Mouse (Mus musculus): ENCODE measurements around the gene Rnf5.
A peak's percentile ranks its signal among the peaks of the same experiment; 100 is the strongest.

Gene Rnf5

GRCm38 (mm10) chr17:34583819-34584218, 19.7 kb downstream of the Rnf5 start:
- DNase-seq: no peak

- no peak for DNase-seq
Observed at GRCm38 (mm10) chr17:34583397-34583796, 20.1 kb downstream of the Rnf5 start.

DNA sequence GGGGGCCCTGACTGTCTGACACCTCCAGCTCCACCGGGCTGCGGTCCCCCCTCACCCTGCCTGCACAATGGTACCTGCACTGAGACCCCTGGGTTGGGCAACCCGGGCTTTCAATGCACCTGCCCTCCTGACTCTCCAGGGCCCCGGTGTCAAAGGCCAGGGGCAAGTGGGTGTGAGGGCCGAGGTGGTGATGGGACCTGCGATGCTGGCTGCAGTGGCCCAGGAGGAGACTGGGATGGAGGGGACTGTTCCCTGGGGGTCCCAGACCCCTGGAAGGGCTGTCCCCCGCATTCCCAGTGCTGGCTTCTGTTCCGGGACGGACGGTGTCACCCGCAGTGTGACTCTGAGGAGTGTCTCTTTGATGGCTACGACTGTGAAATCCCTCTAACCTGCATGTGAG, 21.0 kb downstream of the Rnf5 start:
- DNase-seq: no peak

GRCm38 (mm10) chr17:34578070-34578469, 25.4 kb downstream of the Rnf5 start:
- DNase-seq: no peak

DNA sequence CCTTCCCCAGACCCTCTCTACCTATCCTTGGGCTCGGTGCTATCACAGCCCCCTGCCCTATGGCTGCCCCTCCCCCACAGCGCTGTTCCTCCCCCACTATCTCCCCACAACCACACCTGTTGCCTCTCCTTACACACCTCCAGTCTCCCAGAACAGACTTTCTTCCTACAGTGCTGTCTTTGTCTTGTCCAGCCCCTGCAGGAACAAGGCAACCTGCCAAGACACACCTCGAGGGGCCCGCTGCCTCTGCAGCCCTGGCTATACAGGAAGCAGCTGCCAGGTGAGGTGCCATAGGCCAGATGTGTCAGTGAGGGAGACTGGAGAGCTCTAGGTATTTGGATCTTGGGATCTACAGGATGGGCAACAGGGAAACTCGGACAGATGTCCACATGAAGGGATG, 26.9 kb downstream of the Rnf5 start:
- DNase-seq: no peak

- DNase-seq: no peak
Observed at GRCm38 (mm10) chr17:34572361-34572760, 31.1 kb downstream of the Rnf5 start.

DNA sequence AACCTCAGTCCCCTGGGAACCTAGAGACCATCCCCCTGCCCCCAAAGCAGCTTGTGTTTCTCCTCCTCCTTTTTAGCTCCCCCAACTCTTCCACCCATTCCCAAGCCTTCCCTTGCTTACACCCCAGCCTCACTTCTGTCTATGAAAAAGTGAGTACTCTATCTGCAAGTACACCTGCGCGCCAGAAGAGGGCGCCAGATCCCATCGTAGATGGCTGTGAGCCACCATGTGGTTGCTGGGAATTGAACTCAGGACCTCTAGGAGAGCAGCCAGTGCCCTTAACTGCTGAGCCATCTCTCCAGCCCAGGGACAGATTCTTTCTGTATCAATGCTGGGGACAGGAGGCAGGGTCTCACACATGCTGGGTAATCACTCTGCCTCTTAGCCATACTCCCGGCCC, 31.6 kb downstream of the Rnf5 start:
- DNase-seq: no peak

- DNase-seq: no peak
Observed at GRCm38 (mm10) chr17:34569919-34570318, 33.6 kb downstream of the Rnf5 start.

DNA sequence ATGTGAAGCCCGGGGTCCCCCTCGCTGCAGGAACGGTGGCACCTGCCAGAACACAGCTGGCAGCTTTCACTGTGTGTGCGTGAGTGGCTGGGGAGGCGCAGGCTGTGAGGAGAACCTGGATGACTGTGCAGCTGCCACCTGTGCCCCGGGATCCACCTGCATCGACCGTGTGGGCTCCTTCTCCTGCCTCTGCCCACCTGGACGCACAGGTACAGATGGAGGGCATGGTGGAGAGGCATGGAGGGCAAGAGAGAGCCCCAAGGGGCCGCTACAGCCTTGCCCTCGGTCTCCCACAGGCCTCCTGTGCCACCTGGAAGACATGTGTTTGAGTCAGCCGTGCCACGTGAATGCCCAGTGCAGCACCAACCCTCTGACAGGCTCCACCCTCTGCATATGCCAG, 35.1 kb downstream of the Rnf5 start:
- DNase-seq: no peak

- no peak for DNase-seq
Observed at GRCm38 (mm10) chr17:34567311-34567710, 36.2 kb downstream of the Rnf5 start.

- DNase-seq: peak; percentile 40 to 58
Observed at GRCm38 (mm10) chr17:34564796-34565195, 38.7 kb downstream of the Rnf5 start.

DNA sequence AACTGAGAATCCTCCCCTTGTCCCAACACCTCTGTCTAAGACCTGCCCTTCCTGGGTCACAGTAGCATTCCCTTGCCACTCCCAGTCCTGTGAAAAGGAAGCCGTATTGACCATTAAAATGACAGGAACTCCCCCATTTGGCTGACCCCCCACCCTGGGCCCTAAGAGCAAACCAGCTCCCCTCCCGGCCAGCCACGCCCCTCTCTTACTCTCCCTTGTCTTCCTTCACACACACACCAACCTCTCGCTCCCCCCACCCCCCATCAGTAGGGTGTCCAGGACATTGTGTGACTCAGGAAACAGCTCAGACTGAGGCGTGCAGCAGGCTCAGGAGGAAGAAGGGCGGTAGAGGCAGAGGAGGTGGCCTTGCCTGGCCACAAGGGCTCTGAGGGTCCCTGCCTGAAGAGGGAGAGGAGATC, 39.5 kb downstream of the Rnf5 start, which contains the start of gene Notch4:
Notch4 (plus strand) TSS at position 266 of the 419 bp plus-strand sequence.
- peak; percentile 53 to 54 for DNase-seq

DNA sequence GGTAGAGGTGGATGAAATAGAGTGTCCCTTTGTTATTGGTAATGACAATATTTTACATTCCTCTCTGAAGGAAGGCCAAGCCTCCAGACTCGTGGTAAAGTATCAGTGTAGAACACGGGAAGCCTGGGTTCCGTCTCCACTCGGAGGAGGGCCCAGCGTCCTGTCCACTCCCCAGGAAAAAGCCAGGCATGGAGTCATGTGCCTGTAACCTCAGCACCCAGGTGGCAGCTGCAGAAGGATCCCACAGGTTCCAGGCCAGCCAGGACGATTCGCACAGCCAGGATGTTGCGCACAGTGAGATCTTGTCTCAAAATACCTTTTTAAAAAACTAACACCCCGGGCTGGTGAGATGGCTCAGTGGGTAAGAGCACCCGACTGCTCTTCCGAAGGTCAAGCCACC, 40.1 kb downstream of the Rnf5 start:
- no peak for DNase-seq

- no peak for DNase-seq
Observed at GRCm38 (mm10) chr17:34562595-34562994, 40.9 kb downstream of the Rnf5 start.

DNA sequence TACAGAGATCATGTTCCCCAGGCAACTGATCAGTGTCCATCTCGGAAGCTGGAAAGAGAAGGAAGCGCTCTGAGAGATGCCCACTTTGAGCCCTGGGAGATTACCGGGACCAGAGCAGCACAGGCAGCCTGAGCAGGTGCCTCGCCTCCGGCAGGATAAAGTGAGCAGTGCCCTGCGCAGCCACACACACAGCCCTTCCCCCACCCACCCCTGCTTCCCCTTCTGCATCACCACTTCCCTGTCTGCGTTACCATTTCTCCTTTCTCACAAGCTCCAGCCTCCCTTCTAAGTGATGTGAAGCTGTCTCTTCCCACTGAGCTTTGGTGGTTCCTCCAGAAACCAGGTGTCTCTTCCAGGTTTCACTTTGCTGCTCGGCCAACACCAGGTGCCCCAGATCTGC, 42.3 kb downstream of the Rnf5 start:
- no peak for DNase-seq

DNA sequence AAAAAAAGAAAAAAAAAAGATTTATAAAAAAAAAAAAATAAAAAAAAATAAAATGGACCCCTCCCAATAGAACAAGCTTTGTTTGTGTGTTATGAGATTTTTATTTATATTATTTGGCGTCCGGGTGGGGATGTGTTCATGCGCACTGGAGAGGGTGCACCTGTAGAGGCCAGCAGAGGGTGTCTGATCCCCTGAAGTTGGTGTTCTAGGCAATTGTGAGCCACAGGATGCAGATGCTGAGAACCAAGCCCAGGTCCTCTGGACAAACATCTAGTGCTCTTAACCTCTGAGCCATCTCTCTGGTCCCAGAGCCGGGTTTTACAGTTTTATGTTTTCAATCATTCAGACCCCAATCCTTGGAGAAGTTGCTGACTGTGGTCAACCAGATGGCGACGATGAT, 43.1 kb downstream of the Rnf5 start:
- DNase-seq: no peak

DNA sequence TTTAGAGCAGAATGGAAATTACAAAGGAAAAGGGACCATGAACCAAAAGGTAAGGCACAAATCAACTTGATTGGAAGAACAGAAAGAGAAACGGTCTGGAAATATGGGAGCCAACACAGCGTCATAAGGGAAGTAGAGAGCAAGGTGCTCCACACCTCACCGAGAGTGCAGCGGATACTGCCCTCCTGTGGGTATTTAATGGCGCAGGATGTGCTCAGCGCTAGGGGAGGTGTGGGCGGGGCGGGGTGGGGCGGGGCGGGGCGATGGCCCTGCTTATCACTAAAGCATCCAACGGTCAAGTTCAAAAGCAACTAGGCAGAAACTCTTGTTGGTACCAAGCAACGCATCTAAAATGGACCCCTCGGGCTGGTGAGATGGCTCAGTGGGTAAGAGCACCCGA, 43.6 kb downstream of the Rnf5 start:
- no peak for DNase-seq

DNA sequence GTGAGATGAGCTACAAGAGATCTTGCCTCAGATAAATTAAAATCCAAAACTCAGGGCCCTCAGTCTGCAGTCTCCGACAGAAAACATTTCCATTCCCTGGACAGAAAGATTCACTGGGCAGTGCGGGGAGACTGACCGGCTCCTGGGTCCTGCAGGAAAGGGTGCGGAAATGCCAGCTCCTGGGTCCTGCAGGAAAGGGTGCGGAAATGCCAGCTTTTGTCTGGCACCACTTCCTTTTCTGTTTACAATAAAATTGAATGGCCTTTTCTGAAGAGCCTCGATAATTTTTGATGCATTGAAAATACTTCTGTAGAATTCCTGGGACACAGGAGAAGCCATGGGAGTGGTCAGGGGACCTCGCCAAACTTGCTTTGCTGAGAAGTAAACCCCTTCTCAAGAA, 44.4 kb downstream of the Rnf5 start:
- no peak for DNase-seq

- no peak for DNase-seq
Observed at GRCm38 (mm10) chr17:34557411-34557810, 46.1 kb downstream of the Rnf5 start.

GRCm38 (mm10) chr17:34556406-34556805, 47.1 kb downstream of the Rnf5 start:
- no peak for DNase-seq

DNA sequence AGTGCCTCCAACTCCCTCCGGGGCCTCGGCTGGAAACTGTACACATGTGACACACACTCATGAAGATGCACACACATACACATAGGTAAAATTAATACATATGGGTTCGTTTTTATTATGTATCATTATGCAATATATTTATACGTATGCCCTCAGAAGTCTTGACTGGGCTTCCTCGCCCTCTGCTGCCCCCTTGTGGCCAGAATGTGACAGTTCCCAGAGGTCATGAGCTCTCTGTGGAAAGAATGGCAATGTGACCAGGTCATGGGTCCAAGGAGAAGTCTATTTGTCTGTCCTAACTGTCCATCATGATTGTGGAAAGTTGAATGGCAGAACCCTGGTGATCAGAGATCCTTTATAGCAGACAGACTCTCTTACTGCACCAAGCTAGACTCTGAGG, 48.0 kb downstream of the Rnf5 start:
- peak; percentile 58 to 85 for DNase-seq

All from kidney, adult 8-10 months (tissue).